Mouse (Mus musculus) cerebellum, postnatal 10 days (tissue): ENCODE measurements around the gene Dtnb.

ENCODE experiments used
- DNase-seq, 2 experiments: peaks; one replicate each; pipeline ENCODE4 v3.0.0; 2021; ENCODE audit warnings: mixed read lengths in 2 of 2

The Dtnb gene

DNA sequence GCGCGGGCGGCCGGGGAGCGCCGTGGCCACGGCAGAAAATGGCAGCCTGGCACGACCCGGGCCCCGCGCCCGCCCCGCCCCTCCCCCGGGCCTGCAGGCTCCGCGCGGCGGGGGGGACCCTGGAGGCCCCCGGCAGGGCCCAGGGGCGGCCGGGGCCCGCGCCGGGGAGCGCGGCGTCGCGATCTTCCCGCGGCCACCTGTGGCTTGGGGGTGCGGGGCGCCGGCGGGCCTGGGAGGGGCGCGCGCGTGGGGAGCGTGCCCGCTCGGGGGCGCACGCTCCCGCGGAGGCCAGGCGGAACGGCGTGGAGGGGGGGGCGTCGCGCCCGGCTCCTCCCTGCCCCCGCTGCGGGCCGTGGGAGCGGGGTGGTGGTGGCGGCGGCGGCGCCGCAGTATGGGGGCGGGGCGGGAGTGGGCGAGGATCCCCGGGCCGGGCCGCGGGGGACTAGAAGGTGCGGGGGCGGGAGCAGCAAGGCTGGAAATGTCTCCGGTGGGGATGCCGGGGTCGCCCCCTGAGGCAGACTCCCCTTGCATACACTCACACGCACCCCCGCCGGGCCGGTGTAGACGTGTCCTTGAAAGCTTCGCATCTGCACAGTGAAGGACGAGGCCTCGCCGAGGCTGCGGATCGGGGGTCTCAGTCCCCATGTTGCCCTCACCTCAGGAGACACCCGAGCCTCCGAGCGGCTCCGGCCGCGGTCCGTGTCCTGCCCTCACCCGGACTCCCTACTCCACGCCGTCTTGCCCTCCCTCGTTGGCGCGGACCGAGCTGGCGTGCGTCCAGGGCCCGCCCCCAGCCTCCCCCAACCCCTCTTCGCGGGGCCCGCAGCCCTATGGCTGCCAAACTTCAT is 235.6 kb downstream of the Dtnb start:
- peak; percentile 84 to 85 for DNase-seq

DNA sequence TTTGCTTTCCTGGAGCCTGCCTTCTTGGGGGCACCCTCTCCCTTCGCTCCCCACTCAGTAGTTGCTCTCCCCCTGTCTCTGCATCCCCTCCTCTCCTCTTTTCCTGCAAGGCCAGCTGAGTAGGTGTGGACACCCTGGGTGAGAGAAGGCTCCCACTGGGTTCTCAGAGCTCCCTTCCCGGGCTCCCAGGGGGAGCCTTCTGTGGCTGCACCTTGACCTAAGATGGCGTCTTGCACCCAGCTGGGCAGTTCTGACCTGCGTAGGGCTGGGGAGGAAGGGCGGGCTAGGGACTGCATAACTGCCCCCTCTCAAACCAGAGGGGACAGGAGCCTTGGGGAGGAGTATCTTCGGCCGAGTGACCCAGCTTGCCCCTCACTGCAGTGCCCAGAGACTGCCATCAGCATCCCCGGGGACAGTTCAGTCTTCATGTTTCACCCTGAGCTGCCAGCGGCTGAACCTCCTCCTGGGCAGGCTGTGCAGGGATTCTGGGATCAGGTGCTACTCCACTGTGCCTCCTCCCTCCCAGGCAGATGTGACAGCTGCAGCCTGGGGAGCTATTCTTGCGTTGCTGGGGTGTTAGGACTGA is 236.3 kb downstream of the Dtnb start:
- peak in 1 of 2 experiments; percentile 42 for DNase-seq

DNA sequence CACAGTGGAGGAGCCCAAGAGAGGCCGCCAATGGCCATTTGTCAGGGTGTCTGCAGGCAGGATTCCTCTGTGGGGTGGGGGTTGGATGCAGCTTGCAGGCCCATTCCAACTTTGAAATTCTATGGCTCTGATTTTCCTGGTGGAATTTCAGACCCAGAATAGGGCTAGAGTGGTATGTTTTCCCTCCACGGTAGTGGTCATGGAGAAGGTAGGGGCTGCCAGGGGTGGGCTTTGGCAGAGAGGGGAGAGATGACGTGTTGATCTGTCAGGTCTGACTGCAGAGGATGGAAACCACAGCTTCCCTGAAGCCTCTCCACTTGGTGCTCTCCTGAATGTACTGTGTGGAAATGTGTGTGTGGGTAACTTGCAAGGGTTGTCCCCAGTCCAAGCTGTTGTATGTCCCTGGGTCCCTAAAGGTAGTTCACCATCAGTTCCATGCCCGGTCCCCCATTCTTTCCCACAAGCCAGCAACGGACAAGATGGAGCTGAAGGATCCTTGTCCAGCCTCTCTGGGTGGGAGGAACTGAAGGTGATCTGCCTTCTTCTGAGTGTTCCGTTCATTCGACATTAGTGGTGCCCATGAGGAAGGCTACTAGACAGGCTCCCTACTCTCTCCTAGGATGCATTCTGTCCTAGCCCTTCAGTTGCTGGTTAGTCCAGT is 237.5 kb downstream of the Dtnb start:
- DNase-seq, result peak in 1 of 2 experiments; percentile 39

DNA sequence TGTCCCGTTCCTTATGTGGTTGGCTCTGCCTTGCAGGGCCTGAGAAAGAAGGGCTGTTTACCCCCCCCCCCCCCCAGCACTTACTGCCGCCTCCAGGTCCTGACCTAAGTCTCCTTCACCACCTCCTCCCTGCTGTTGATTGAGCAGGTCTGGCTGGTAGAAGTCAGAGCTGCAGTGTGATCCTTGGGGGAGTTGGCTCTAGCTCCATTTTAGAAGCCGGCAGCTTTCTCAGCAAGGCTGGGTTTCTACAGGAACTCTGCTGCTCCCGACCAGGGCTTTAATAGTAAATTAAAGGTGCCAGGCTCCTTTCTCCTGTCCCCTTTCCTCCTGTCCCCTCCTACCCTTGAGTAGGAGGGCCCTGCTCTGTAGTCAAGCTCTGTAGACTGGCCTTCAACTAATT is 238.3 kb downstream of the Dtnb start:
- DNase-seq, result no peak

DNA sequence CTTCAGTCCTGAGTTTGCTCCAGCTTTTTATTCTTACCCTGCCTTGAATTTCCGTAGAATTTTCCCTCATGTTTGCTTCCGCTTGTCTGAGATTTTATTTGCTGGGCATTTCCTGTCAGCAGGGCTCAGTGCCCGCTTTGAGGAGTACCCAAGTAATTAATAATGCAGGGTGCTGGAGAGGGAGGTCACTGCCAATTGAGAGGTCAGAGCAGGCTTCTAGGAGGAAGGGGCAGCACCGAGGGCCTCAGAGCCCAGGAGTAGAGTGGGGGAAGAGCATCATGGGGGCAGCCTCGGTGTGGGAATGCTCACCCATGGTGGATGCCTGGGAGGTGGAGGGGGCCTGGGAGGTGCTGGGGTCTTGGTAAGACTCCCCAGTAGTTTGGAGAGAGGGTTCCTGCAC is 239.4 kb downstream of the Dtnb start:
- peak in 1 of 2 experiments; percentile 11 for DNase-seq

DNA sequence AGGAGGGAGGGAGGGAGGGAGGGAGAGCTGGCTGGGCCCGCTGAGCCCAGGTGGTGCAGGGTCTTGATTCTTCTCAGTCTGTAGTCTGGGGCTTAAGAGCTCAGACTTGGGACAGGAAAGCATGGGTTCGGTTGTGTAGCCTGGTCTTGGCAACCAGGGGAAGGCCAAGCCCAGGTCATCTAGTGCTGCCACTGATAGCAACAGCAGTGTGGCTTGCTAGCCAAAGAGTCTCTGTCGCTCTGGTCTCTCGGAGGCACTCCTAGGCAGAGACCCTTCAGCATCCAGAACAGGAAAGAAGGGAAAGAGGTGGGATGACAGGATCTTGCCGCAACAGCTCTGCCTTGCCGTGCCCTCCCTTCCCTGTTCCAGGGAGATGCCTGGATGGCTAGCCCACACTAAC is 240.1 kb downstream of the Dtnb start:
- DNase-seq, result peak in 1 of 2 experiments; percentile 9

DNA sequence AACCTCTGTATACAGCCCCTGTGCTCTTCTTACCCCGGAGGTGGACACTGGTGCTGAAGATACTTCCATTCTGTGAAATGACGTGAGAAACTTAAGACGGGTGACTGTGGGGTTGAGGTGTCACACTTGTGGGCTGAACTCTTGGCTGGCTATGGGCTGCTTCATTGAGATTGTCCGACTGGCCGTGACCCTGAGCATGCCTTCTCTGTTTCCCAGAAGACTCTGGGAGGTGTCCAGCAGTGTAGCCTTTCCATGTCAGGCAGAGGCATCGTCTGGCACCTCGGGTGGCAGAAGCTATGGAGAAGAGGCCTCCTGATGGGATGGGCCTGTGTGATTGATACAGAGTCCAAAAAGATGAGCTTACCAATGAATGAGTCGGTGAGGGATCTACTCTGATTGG is 241.0 kb downstream of the Dtnb start:
- peak in 1 of 2 experiments; percentile 15 for DNase-seq

DNA sequence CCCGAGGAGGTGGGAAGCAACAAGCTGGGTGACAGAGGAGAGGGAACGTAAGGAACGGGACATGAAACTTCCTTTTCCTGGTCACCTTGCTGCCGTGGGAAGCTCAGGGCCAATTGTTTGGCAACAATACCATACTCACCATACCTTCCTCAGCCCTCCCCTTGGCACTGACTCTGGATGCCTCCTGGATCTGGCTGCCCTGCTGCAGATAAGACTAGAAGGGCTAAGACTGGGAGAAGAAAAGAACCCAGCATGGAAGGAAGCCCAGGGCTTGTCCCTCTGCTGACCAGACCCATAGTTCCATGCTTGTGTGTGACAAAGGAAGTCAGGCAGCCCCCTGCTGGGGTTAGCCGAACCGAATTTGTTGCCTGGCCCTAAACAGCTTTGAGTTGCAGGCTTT is 243.2 kb downstream of the Dtnb start:
- no peak for DNase-seq

DNA sequence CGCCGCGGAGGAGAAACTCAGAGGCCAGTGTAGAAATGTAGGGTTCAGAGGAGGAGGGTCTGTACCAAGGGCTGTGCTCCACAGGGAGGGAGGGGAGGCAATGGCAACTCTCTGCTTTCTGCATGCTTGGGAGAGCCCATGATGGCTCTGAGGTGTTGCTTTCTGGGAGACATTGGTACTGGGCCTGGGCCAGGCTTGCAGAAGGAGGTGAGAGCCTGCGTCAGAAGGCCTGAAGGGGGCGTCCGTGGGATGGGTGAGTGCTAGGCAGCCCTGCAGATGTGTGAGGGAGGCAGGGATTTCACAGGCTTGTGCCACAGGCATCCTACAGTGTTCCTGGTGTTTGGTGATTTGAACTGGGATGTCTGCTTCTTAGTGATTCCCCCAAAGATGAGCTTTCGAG is 244.9 kb downstream of the Dtnb start:
- DNase-seq, result peak; percentile 59 to 73

DNA sequence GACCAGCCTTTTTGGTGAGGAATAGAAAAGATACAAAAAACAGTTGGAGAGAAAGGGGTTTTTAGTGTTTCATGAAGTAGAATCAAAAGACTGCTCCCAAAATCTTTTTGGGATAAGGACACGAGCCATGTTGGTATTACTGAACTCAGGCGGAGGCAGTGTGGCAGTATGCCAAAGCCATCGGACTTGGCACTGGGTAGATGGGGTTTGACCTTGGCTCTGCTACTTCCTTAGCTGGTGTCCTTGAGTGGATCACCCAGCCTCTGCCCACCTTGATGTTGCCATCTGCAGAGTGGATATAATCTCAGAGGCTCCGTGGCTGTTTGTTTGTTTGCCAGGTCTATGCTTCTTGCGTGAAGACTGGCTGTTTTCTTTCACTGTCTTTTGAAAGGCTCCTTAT is 245.4 kb downstream of the Dtnb start:
- peak; percentile 72 to 76 for DNase-seq

DNA sequence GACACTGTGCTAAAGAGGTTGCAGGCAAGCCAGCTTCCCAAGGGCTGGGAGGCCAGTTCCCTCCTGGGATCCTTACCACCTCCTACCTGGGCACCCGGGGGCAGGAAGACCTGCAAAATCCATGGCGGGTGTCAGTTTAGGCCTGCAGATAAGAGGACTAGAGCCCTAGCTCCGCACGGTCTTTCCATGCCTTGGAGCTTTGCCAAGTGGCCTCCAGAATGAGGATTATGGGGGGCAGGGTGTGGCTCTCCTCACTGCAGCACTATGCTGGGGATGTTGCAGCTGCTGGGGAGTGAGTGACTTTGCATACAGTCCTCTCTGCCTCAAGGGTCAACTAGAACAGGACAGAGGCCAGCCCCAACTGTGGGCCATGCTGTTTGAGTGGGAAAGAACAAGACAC is 247.7 kb downstream of the Dtnb start:
- DNase-seq, result peak; percentile 38 to 45

DNA sequence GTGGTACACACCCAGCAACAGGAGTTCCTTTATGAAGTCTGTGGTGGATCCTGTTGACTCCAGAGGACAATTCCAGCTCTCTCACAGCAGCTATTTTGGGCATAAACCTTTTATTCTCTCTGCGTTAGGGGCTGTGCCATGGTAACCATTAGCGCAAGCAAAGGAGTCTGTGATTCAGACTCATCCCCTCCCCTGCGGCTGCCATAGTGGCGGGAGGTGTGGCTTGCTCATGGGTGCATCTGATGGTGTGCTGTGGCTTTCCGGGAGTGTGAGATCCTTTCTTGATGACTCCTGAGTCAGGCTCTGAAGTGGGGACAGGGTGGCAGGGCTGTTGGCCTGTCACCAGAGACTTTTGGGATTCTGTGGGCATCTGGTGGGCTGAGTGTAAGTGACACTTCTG is 251.2 kb downstream of the Dtnb start:
- no peak for DNase-seq

DNA sequence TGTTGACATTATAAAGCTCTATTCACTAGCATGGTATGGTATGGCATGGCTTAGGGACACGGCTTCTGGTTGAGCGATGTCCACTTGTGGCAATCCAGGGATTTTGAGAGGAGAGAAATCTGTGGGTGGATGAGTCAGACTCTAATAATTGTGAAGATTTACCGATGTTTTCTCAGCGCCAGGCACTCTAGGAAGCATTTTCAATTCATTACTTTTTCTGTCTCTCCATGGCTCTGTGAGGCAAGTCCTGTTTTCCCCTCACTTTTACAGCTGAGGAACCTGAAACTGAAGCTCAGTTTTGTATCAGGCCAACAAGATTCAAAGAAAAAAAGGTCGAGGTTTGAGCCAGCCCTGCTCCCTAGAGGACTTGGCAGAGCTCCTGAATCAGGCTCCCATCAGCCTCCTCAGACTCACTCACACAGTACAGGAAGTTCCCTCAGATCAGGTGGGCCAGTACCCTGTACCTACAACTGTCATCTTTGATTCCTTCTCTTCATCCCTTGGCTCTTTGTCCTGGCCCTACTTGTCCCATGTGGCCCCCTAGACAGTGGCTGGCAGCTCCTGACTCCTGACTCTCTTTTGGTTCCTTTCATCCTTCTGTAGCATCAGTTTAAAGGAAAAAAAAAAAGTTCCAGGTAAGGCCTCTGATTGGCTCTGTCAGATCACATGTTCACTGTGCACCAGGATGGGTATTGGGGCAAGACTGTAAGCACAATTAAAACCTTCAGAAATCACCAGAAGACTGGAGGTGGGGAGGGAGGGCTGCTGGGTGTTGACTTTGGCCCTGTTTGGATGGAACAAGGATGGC is 252.9 kb downstream of the Dtnb start:
- no peak for DNase-seq

DNA sequence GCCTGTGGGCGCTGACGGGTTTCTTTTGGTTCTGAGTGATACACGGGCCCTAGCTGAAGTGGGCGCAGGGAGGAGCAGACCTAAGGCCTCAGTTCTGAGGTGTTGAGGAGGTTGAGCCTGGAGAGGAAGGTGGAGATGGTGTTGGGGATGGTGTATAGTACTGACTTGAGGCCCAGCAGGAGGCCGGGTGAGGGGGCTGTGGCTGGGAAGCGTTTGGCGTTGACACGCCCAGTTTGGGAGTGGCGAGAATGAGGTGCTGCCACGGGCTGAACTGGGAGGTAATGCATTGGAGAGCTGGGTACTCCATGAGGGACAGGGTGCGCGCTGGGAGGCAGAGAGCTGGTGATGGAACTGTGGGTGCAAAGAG is 253.5 kb downstream of the Dtnb start:
- DNase-seq, result no peak

DNA sequence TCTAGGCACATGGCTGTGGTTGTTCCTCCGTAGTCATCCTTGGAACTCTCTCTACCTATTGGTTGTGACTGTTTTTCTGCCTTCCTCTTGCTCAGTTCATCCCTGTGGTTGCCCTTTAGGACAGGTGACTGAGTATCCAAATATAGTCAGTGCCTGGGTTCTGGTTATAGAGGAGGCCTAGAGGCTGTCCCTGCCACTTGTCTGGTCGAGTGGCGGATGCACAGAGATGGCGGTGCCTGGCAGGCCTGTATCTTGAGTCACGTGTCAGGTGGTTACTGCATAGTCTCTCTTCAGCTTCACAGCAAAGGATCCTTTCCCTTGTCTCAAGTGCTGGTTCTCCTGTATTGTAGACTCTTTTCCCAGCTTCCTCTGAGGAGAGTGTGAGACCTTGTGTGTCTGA is 255.6 kb downstream of the Dtnb start:
- DNase-seq, result no peak
